Mouse (Mus musculus): ENCODE measurements at regions not wholly inside any gene's neighbourhood (a gene's known extent, or its start where the extent isn't known, plus 50 kb on each side); places are given as distances from the start of the nearest gene placed in this dataset.

DNA sequence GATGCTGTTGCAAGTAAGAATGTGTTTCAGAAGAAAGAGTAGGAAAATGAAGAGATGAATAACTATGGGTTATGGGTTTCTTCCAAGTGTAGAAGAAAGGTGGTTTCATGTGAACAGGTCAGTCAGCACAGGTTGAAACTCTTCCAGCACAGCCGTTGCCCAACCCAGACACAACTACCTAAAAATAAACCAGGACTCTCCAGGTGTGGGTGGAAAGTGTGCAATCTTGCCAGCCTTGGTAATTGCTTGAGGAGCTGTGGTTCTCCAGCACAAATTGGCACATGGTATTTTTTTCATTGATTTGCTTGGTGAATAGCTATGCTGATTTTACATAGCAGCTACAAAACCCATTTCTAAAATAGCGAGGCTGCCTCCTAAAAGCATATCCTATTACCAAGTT is 116.6 kb downstream of the Cartpt start:
- Histone ChIP-seq H3K4me1 (ENCODE audit: control insufficient read depth in 1 of 2, insufficient read depth in 2 of 2, low read length in 2 of 2) (no peaks in the 10 kb centered on the region), H3K27ac (ENCODE audit: control insufficient read depth, low read depth, low read length) (no peak overlapping the region), H3K9me3 (replicated peaks; ENCODE audit: insufficient read depth, low read length) (no peaks in the 10 kb centered on the region), H3K9ac (ENCODE audit: control insufficient read depth, low read depth, low read length, poor library complexity, severe bottlenecking) (no peak overlapping the region), H3K27me3 (ENCODE audit: control insufficient read depth in 1 of 2, insufficient read depth in 2 of 2, low read length in 2 of 2) (no peaks in the 10 kb centered on the region), H3K4me3 (ENCODE audit: control insufficient read depth in 1 of 2, insufficient read depth in 1 of 2, low read depth in 2 of 2, low read length in 2 of 2) (no peak overlapping the region), H3K79me2 (ENCODE audit: control insufficient read depth, insufficient read depth, low read length, poor library complexity) (no peaks in the 10 kb centered on the region), H3K36me3 (ENCODE audit: control insufficient read depth in 1 of 2, insufficient read depth in 2 of 2, low read length in 2 of 2) (no peaks in the 10 kb centered on the region)
- TF ChIP-seq GATA1 (IDR thresholded peaks at IDR 0.05; ENCODE audit: low read depth, low read length) (no peak), POLR2A (IDR thresholded peaks at IDR 0.05; ENCODE audit: control insufficient read depth in 1 of 2, insufficient read depth in 1 of 2, low read depth in 1 of 2, low read length in 2 of 2, poor library complexity in 1 of 2) (no peak), TBP (IDR thresholded peaks at IDR 0.05; ENCODE audit: low read depth, low read length) (no peak), MEF2A (IDR thresholded peaks at IDR 0.05; ENCODE audit: extremely low read depth, insufficient replicate concordance, low read depth, low read length, poor library complexity, severe bottlenecking) (no peak), ELF1 (IDR thresholded peaks at IDR 0.05; ENCODE audit: low read depth, low read length) (no peak), MYC (IDR thresholded peaks at IDR 0.05; ENCODE audit: low read depth, low read length) (no peak), MAZ (IDR thresholded peaks at IDR 0.05; ENCODE audit: low read depth, low read length) (no peak), POLR2AphosphoS5 (IDR thresholded peaks at IDR 0.05; ENCODE audit: borderline replicate concordance, low read depth, low read length) (no peak), RAD21 (IDR thresholded peaks at IDR 0.05; ENCODE audit: low read depth, low read length) (no peak)
- no peak for DNase-seq (ENCODE audit: low read depth, low spot score)

DNA sequence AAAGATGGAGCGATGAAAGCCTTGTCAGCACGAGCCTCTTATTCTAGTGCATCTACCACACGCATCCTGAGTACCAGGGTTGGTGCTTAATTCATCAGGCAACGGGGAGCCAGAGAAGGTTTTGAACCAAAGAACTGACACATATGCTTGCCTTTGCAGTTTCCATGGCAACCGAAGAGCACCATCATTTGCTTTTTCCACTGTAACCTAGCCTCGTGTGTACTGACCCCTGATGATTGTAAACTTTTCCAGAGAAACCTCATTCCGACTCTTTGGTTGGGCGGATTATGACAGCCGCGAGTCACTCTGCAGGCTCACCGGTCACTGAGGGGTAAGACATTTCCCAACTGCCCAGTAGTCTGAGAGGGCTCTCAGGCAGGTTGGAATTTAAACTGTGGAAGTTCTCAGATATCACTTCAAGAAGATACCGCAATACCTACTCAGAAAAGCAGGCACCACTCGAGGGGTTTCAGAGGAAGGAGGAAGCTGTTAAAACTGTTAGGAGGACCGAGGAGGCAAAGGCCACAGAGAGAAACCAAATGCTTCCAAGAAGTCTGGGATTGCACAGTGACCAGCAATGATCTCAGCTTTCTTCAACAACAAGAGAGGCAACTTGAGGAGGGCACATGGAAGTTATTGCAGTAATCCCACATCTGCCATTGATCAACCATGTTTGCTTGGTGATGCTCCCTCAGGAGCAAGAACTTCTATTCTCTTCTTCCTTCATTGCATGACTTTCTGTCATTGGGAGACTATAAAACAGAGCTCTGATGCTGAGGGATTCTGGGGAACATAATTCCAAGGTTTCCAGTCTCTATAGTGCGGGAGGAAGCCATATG is 117.8 kb downstream of the Cartpt start:
- DNase-seq (ENCODE audit: low read depth, low spot score) = no peak
- Histone ChIP-seq H3K79me2 (ENCODE audit: control insufficient read depth, insufficient read depth, low read length, poor library complexity) (no peaks in the 10 kb centered on the region), H3K4me3 (ENCODE audit: control insufficient read depth in 1 of 2, insufficient read depth in 1 of 2, low read depth in 2 of 2, low read length in 2 of 2) (no peak overlapping the region), H3K36me3 (ENCODE audit: control insufficient read depth in 1 of 2, insufficient read depth in 2 of 2, low read length in 2 of 2) (no peaks in the 10 kb centered on the region), H3K4me1 (ENCODE audit: control insufficient read depth in 1 of 2, insufficient read depth in 2 of 2, low read length in 2 of 2) (no peaks in the 10 kb centered on the region), H3K9me3 (replicated peaks; ENCODE audit: insufficient read depth, low read length) (no peaks in the 10 kb centered on the region), H3K27me3 (ENCODE audit: control insufficient read depth in 1 of 2, insufficient read depth in 2 of 2, low read length in 2 of 2) (no peaks in the 10 kb centered on the region), H3K9ac (ENCODE audit: control insufficient read depth, low read depth, low read length, poor library complexity, severe bottlenecking) (no peak overlapping the region), H3K27ac (ENCODE audit: control insufficient read depth, low read depth, low read length) (no peak overlapping the region)
- TF ChIP-seq MAZ (IDR thresholded peaks at IDR 0.05; ENCODE audit: low read depth, low read length) (no peak), CHD1 (IDR thresholded peaks at IDR 0.05; ENCODE audit: low read depth, low read length) (no peak), MYC (IDR thresholded peaks at IDR 0.05; ENCODE audit: low read depth, low read length) (no peak), POLR2A (IDR thresholded peaks at IDR 0.05; ENCODE audit: control insufficient read depth in 1 of 2, insufficient read depth in 1 of 2, low read depth in 1 of 2, low read length in 2 of 2, poor library complexity in 1 of 2) (no peak), TCF12 (IDR thresholded peaks at IDR 0.05; ENCODE audit: low read depth, low read length) (no peak), UBTF (IDR thresholded peaks at IDR 0.05; ENCODE audit: borderline replicate concordance, insufficient read depth, low read depth, low read length) (no peak), ETS1 (IDR thresholded peaks at IDR 0.05; ENCODE audit: low read depth, low read length) (no peak), KAT2A (conservative IDR thresholded peaks at IDR 0.05; ENCODE audit: low read depth, low read length) (no peak), TAL1 (IDR thresholded peaks at IDR 0.05; ENCODE audit: low read length) (no peak), EP300 (IDR thresholded peaks at IDR 0.05; ENCODE audit: low read depth in 1 of 2, low read length in 2 of 2) (no peak)
